Mouse (Mus musculus) layer of hippocampus, adult 9-10 months (tissue): ENCODE measurements around the gene Nmb.
"Not testable (repeated sequence)": the region's sequence is repeated elsewhere in the genome, so short reads cannot be mapped to it uniquely, and the experiment has no call there.

ENCODE experiments used
- DNase-seq: peaks from one replicate; pipeline ENCODE4 v3.0.0; 2022; ENCODE audit warnings: low spot score

The Nmb gene

DNA sequence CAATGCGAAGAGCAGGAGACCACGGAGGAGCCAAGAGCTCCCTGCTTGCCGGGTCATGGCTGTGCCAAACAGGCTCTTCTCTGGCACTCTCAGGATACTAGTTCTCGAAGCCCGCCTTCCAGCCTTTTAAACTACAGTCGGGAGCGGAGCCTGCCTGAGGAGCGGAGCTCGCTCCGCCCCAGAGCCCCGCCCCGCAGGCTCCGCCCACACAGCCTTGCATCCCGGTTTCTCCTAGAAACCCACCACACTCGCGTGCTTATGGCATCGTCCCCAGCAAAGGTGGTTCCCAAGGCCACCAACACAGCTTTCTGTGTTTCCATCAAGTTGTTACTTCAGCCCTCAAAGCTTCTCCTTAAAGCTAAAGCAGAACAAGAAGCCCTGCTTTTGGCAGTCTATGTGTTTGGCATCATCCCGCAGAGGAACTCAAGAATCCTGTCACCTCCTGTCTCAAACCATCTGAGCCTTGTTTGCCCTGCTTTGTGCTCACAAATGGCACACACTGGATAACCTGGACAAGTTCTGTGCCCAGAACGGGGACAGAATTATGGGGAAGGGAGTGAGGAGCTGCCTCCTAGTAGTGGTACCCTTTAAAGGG lies at the start of gene Nmb:
TSS of gene Nmb (minus strand) at position 156 of the 595 bp plus-strand sequence.
- no peak for DNase-seq

DNA sequence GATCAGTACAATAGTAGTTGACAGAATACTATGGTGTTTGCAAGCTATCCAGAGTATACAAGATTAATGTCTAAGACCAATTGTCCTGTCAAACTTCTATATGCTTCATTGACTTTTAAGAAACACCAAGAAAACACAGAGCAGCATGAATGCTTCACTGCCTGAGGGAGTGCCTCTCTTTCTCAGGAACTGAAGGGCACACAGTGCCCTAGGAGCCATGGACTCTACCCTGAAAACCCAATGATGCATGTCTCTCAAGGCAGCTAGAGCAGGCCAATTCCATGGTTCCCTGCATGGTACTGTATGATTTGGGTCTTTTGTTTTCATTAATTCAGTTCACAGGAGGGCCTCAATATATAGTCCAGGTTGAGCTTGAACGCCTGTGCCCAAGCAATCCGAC lies 49.4 kb upstream of the Nmb start:
- DNase-seq = no peak

DNA sequence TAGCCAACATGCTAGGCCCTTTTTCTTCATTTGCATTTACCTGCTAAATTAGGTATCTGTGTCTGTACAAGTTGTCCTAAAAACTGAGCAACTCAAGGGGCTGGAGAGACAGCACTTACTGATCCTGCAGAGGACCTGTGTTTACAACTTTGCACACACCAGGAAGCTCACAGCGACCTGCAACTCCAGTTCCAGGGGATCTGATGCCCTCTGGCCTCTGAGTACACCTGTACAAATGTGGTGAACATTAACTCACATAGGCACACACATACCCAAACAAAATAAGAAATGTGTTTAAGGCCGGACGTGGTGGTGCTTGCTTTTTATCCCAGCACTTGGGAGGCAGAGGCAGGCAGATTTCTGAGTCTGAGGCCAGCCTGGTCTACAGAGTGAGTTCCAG lies 47.3 kb upstream of the Nmb start:
- no peak for DNase-seq

DNA sequence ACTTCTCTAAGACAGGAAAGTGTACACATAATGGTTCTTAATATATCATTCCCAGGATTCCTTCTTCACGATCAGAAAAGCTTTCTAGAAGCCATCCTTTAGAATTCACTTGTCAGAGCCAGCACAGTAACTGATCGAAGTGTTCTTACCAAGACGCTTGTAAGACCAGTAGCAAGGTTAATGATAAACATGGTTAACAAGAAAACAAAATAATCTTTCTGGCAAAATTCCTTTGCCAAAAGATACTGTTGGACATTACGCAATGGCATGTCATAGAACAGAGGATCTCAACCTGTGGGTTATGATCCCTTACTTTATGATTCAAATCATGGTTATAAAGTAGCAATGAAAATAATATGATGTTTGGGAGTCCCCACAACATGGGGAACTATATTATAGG lies 46.6 kb upstream of the Nmb start:
- DNase-seq = no peak

DNA sequence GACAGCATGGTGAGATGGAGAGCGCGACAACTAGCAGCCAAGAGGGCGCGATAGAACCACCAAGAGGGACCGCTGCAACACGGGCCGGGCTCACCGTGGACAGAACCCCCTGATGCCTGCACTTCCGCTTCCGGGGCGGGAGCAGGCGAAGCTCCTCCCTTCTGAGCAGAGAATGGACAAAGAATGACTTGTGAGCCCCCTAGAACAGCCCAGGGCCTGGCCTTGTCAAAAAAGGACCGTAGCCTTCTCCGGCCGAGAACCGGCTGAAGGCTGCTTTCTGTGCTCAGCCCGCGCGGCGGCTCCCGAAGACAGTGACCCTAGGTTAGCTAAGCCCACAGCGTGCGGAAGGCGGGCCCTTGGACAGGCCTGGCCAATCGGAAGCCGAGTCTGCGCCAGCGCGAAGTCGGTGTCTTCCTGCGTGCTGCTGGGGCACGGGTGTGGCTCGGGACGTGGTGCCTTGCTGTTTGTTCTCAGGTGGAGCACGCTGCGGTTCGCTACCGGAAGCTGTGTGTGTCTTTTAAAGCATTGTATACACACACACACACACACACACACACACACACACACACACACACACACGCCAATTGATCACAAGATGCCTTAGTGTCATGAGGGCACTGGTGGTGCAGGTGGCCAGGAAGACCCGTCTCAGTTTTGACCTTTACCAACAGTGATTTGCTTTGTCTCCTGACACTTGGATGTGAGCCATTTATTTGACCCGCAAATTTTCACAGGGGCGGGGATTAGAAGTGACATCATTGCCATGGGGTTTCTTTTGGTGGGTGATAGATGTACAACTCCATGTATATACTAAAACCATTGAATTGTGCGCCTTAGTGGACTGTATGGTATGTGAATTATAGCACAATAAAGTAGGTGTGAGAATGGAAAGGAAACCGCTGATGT lies 42.8 kb upstream of the Nmb start, which contains the start of gene Sec11a:
TSS of gene Sec11a (minus strand) at position 336 of the 906 bp plus-strand sequence.
- peak; percentile 92 for DNase-seq

DNA sequence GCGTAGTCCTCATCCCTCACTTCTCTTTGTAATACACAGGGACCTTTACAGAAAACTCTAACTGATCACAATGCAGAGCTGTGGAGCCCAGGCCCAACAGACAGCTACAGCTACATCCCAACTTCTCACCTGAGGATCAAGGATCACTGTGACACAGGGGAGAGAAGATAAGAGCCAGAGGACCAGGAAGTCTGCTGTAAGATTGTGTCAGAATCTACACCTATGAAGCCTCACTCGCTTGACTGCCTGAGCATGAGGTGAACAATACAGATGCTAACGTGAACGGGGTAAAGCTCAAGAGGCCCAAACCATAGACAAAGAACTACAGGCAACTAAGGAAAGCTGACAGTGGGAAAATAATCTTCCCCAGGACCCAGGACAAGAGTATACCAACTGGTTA lies 34.9 kb upstream of the Nmb start:
- no peak for DNase-seq

DNA sequence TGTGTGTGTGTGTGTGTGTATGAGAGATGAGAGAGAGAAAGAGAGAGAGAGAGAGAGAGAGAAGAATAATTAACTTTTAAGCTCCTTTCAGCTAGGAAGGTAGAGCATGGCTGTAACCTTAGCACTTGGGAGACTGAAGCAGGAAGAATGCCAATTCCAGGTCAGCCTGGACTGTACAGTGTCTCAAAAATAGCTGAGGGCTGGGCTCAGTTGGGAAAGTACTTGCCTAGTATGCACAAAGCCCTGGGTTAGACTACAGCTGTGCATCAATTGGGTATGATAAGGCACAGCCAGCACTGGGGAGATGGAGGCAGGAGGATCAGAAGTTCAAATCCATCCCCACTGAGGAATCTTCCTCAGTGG lies 32.4 kb upstream of the Nmb start:
- not testable (repeated sequence) for DNase-seq

DNA sequence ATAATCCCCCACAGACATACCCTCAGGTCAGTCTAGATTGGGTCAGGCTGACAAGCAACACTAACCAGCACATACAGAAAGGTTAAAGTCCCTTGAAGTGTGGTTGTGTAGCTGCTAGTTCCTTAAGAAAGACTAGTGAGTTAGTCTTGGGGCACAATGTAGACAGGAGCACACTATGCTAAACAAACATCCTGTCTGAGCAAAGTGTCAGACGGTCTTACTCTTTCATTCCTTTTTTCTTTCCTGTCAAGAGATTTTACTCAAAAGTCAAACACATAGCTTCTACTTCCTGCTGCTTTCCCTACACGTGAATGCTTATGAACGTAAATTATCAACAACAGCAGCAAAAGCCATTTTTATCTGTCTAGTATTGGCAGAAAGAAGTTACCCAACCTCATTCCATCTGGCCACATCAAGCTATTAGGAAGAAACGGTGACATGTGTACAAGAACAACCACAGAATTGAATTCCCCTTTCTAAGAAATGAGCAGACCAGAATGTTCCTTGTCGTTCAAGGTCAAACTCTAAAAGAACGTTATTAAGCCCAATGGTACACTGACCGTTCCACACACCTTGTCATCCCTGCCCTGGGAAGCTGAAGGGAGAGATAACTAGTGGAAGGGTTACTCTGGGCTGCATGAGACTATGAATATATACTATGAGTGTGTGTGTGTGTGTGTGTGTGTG lies 31.9 kb upstream of the Nmb start:
- DNase-seq = not testable (repeated sequence)

DNA sequence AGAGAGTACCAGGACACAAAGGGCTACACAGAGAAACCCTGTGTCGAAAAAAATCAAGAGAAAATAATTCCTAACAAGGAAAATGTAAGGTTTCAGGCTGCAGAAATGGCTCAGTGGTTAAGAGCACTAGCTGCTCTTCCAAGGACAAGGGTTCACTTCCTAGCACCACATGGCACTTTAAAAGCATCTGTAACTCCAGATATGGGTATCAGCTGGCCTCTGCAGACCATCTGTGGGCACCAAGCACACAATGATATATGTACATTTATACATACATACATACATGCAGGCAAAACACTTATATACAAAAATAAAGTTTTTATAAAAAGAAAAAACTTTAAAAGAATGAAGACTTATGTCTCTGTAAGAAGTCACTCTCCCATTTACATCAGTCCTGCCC lies 31.0 kb upstream of the Nmb start:
- DNase-seq = no peak

DNA sequence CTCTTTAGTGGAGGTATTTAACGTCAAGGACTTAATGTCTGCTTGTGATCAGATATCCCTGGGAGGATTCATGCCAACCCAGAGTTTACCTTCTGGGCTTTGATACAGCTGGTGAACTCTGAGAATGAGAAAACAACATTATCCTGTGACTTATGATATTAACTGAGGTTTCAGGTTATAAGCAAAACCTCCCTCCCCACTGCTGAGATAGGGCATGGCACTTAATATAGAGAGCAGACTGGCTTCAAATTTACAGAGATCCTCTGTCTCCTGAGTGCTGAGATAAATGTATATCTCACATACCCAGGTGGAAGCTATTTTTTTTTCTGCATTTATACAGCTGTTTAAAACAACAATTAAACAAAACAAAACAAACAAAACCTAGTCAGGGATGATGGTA lies 27.9 kb upstream of the Nmb start:
- DNase-seq = no peak

DNA sequence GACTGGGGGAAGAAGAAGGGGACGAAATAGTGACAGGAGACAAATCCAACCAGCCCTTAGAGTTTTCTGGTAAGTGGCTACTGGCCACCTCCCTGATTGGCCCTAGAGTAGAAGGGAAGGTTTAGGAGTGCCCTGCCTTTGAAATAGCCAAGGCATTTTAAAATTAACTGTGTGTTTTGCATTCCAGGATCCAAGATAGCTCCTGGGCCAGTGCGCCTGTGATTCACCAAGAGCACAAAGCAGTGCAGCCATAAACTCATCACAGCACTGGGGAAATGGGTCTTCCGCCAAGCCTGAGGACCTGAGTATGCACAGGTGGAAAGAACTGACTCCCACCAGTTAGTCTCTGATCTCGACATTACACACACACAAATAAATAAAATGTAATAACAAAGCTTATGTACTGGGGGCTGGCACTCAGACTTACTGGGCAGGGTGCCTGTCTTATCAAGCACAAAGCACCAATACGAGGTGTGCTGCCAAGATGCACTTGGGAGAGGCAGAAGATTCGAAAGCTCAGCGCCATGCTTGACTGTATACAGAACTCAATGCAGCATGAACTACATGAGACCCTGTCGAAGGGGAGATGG lies 26.8 kb upstream of the Nmb start:
- DNase-seq = no peak

DNA sequence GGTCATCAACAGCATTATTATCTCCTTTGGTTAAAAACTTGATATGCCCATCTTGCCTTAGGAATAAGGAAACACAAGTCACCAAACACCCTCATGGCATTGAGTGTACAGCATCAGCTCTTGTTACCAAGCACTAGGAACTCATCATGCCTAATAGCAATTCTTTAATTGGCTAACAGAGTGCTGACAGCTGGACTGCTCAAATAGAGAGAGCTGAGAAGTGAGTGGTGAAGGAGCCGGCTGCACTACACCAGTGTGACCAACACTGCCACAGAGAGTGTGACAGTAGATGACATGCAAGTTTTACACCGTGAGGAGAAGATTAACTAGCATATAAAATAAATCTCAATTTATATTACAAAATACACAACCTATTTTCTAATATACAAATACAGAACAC lies 18.3 kb upstream of the Nmb start:
- no peak for DNase-seq

DNA sequence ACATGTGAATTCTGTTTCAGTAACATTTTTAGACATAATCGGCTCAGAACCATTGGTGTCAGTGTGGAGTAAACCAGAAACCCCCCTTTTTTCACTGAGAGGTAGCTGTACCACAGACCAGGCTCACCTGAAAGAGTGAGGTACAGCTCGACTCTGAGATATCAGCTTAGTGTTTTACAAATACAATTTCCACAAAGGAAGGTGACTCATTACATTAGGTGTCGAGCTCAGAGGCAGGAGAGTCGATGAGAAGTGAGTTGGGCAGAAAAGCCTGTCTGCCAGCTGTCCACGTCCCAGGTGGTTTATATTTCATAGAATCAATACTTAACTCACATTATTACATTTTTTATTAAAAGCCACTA lies 14.8 kb upstream of the Nmb start:
- no peak for DNase-seq

DNA sequence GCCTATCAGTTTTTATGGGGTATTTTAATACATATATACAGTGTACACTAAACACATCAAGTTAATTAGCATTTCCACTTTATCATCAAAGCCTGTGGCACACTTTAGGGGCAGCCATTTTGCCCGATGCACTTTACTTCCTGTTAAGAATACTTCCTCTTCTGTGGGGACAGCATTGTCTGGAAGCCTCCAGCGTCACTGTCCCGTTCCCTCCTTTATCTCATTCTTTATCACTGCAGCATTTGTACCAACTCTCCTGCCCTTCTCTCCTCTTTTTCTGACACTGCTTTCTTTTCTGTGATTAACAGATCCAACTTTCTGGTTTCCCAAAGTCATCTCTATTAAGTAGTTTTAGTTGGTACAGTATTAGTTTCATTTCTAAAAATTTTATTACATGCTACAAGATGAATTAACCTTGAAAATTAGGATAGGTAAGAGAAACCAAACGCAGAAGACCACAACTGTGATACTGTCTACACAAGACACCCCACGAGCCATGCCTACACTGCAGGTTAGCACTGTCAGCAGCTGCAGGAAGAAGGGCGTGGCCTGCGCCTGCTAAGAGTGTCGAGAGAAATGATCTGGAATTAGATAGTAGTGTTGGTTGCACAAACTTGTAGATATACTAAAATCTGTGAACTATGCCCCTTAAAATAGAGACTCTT lies 14.2 kb upstream of the Nmb start:
- no peak for DNase-seq

DNA sequence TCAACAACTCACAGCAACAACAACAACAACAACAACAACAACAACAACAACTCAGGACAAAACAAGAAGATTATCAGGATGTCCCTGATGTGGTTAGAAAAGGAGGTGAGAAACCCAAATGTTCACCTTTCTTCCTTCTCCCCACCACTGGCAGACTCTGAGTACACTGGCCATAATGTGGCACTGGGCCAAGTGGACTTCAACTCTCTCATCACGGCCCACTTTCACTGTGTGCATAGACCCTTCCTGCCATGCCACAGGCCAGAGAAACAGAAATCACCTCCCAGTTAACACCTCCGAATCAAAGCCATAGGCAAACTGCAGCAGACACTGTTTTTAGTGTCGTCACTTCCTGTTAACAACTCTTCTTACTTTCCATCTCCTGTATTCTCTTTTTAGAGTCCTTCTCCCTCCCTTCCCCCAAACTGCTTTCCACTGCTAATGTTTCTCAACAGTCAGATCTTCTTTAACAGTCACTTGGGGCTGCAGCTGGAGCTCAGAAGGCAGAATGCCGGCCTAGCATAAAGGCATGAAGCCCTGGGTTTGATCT lies 13.1 kb upstream of the Nmb start:
- DNase-seq = no peak

DNA sequence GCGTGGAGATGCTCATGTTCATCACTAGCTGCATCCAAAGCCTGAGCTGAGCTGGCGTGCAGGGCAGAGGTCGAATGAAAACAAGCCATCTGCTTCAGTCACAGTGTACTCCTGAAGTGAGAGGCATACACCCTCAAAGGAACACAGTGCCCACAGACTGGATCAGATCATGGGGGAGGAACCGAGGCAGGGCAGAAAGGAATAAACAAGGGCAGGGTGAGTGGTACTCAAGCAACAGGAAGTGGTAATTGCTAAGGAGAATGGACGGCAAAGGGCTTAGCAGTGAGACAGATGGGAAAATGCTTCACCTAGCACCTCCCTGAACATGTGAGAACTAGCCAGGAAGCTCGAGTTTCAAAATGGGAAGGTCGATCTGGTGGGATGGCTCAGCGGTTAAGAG lies 7.6 kb upstream of the Nmb start:
- DNase-seq = no peak

DNA sequence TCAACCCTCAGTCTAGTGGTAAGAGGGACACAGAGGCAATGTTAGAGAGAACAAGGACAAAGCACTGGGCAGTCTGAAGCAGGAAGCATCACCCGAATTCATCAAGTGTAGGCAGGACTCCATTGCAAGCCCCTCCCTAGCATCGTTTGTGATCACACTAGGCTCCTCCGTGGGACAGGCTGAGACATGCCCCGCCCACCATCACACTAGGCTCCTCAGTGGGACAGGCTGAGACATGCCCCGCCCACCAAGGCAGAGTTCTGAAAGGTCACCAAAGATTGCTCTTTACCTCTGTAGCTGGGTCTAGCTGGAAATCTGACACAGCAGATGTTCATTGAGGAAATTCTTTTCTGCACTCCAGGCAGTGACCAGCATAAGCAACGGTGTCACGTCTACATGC lies 6.2 kb upstream of the Nmb start:
- no peak for DNase-seq

DNA sequence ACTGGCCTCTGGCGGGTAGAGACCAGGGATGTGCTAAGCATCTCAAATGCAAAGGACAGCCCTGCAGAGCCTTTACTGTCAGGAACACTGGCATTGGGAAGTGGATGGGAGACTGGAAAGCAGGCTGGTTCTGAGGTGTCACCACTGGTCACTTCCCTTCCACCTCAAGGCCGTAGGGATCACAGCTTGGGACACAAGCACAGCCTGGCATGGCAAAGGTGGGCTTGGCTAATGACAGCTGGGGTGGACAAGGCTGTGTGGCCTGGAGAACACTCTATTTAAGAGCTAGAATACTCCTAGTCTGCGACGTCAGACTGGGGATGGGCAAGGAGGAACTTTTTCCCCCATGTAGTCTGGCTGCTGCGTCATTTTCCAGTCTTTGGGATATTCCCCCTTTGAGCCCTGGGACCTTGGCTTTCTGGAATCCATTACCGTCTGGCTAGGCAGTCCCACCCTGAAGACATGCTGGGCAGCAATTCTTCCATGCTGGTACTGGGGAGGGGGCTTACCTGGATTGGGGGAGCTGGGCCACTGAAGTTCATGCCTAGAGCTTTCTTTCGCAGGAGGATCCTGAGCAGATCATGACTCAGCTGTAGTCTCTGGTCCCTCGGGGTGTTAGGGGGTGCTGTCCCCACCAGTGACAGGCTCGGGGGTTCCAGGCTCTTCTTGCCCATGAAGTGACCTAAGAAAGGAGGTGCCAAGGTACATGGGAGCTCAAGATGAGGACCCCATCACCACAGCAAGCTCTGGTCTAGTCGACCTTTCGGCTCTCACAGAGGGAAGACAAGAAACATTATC lies 1.1 kb downstream of the Nmb start:
- DNase-seq = no peak

DNA sequence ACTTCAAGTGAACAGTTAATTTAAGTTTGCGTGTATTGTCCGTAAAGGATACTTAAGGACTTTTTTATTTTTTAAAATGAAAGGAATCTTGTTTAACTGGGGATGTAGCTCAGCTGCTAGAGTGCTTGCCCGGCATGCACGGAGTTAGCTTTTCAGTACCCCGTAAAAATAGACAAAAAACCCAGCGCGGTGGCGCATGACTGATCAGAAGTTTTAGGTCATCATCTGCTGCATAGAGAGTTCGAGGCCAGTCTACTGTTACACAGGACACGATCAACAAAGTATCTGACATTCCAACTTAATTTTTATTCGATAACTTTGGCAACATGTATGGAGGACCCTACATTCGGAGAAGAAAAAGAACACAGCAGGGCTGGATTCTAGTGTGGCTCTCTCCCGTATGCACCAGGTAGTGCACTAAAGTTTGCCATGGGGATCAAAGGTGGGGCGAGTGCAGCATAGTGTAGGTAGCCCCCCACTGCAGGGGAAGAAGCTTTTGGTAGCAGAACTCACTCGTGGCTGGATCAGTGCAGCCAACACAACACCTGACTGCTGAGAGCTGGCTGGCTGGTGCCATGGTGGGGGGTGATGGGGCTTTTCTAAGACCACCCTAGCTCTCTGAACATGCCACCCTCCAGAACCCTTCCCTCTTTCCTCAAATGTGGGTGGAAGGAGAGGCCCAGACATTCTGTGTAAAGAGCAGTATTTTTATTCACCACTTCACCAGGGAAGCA lies 3.2 kb downstream of the Nmb start:
- DNase-seq = no peak

DNA sequence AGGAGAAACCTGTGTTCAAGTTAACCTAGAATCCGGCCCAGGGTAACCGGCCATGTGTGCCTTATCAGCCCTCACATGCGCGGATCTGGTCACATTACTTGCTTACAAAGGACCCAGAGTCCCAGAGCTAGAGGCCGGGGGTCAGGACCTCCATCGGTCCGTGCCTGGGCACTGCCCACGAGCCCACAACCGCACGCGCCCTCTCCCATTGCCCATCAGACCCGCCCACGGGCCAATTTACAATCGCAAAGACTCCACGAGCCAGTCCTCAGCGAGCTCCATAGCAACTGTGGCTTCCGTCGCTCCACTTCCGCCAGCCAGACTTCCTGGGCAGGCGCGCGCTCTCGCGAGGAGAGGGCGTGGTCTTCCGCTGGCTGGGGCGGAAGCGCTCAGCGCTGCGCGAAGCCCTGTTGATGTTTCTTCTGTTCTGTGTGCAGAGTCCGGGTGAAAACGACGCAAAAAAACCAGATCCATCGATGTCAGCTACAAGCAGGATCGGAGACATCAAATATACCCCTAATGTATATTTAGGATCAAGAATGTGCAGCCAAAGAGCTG lies 3.9 kb downstream of the Nmb start, which contains the start of gene Wdr73:
TSS of gene Wdr73 (minus strand) at position 326 of the 558 bp plus-strand sequence.
- peak; percentile 71 for DNase-seq
